Mouse (Mus musculus): ENCODE data around the gene Ceacam10.
"Not testable (repeated sequence)": the region's sequence is repeated elsewhere in the genome, so short reads cannot be mapped to it uniquely, and the experiment has no call there.

Gene Ceacam10

DNA sequence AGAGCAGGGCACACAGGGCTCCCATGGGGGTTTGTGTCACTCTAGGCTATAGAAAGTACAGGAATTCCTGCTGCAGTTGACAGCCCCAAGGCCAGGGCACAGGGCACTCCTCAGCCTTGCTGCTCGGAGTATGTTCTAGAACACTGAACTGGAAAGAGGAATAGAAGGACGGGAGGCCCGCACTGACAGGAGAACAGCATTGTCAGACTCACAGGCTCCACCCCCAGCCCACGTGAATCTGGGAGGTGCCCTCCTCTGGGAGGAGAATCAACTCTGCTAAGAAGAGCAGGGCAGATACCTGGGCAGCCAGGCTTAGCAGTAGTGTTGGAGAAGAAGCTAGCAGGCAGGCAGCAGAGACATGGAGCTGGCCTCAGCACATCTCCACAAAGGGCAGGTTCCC is at the start of gene Ceacam10:
Gene Ceacam10 (plus strand): TSS at position 289 of the 400 bp plus-strand sequence.
- not testable (repeated sequence) for DNase-seq (ENCODE audit: low spot score)

DNA sequence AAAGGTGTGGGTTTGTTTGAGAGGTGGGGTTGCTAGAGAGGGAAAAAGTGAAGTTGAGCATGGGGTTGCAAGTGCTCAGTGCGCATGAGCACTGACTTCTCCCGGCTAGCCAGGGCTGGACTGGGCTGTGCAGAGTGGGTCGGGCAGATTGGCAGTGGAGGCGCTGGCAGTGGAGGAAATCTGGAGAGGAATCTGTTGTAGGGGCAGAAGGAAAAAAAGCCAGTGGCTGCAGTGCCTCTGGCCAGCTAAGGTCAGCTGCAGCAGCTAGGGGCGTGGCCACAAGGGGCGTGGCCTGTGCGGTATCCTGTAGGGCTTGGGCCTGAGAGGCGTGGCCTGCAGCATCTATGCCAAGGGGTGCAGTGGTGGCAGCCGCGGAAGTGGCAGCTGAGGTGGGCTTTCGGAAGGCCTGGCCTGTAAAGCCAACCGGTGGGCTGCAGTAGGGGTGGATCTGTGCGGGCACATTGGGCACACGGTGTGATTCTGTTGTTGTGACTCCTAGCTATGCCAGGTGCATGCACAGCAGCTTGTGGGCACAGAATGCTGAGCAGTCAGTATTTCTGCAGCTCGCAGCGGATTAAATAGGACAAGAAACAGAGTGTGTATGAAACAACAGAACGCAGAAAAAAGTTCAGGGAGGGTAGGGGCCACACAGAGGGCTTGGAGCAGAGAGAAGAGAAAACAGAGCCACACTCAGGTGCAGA is 40.9 kb upstream of the Ceacam10 start:
- peak; percentile 67 for DNase-seq (ENCODE audit: low spot score)

DNA sequence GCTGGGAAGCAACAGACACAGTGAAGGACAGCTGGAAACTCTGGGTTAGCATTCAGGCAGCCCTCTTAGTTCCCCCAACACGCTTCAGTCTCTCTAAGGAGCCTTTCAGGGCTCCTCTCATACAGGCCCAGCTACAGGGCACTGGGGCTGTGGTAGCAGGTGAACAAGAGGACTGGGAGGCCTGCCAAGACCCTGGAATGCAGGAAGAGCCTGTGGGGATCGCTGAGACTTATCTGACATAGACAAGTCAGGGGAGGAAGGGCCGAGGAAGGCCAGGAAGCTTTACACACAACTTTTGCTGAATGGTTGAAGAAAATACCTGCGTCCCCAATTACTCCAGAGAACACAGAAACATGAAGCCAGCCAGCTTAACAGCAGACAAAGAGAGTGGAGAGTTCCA is 26.3 kb upstream of the Ceacam10 start:
- DNase-seq (ENCODE audit: low spot score): no peak

DNA sequence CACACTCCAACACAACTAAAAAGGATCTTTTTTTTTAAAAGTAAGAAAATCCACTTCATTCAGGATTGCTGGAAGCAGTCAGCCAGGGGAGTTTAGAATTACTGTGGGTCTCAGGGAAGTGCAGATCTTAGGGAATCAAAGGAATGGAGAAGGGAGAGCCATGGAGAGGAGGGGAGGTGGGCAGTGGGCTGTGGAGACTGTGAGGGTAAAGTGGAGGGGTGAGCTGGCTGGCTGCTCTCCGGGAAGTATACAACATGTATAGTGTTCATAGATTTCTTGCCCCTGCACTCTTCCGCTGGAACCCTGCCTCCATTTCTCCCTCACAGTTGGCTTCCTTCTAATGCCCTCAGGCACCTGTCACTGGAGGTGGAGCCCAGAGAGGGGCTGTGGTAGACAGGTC is 25.4 kb upstream of the Ceacam10 start:
- DNase-seq (ENCODE audit: low spot score): no peak

DNA sequence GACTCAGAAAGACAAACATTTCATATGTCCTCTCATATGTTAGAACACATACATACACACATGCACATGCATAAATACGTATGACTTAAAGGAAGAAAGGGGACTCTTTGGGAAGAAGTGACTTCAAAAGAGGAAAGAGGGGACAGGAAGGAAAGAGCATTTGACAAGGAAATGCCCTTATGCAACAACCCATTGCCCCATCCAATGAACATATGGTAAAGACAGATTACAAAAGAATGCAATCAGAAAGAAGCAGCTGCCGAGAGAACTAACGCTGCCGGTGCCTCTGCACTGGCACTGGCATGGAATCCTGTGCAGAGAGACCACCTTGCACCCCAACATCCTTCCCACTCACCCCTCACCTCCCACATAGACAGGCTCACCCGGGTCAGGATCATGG is 23.5 kb upstream of the Ceacam10 start:
- no peak for DNase-seq (ENCODE audit: low spot score)

DNA sequence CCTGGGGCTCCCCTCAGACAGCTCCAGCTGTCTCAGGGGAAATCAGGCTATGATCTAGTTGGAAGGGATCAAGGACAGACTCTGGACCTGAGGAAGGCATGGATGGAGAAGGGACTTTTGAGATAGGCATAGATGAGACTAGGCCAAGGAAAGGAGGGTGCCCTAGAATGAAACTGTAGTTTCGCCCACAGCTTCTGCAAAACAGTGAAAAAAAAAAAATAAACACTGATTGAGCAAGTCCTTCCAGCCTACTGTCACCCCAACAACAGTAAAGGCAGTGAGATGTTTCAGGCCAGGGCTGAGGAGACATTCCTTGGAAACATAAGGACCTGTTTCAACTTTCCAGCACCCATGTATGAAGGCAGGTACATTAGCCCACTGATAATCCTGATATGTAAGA is 18.5 kb upstream of the Ceacam10 start:
- no peak for DNase-seq (ENCODE audit: low spot score)

DNA sequence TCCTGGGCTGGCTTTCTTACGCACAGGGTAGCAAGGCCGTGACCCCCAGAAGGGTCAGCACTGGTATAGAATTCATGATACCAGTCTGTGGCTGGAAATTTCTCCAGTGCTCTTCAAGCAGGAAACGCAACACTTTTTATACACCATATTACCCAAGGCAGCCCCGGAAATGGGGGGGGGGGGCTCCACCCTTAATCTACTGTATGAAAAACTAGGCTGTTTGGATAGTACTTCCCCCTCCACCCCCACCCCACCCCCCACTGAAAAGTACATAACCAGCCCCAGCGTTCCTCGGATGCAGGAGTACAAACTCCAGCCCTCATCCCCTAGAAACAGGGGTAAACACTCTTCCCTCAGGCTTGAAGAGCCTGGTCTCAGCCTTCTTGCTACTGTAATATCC is 16.8 kb upstream of the Ceacam10 start, which contains the start of gene Cd177:
Gene Cd177 (minus strand): TSS at position 101 of the 400 bp plus-strand sequence.
- DNase-seq (ENCODE audit: low spot score): no peak

DNA sequence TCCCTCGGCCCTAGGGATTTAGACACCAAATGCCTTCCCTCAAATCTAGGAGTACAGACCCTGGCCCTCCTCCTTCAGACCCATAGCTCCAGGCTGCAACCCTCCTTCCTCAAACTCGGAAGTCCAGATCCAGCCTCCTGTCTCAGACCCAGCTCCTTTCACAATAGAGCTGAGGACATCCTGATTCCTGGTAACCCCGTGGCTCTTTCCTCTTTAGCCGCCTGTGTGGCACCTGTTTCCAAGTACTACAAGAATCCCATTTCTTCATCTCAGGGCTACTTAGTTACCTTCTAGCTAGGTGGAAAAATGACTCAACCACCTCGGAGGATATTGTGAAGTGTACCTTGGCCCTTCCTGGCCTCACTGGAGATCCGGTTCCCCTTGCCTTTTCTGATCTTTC is 15.8 kb upstream of the Ceacam10 start:
- DNase-seq (ENCODE audit: low spot score): no peak

DNA sequence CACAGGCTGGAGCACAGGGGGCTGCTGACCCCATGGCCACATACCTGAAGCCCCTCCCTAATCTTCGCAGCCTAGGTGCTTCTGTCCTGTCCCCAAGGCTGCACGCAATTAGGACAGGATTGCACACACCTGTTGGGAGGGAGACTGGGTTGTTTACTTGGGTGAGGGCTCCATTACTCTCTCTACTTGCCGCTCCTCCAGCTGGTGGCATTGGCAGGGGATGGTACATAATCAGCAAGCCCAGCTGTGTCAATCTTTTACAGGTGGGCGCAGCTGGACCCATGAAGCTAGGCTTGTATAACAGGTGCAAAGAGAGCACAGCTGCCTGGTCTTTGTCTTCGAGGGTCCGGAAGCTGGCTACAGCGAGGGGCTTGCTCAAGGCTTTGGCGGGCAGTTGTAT is 14.4 kb upstream of the Ceacam10 start:
- DNase-seq (ENCODE audit: low spot score): no peak

DNA sequence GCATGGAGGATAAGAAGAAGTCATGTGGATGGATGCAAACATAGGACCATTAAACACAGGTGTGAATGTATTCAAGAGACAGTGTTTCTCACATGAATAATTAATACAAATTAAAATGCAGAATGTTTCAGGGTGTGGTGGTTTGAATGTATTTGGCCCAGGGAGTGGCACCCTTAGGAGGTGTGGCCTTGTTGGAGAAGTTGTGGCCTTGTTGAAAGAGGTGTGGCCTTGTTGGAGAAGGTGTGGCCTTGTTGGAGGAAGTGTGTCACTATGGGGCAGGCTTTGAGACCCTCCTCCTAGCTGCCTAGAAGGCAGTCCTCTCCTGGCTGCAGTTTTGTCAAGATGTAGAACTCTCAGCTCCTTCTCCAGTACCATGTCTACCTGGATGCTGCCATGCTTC is 5.6 kb upstream of the Ceacam10 start:
- no peak for DNase-seq (ENCODE audit: low spot score)

DNA sequence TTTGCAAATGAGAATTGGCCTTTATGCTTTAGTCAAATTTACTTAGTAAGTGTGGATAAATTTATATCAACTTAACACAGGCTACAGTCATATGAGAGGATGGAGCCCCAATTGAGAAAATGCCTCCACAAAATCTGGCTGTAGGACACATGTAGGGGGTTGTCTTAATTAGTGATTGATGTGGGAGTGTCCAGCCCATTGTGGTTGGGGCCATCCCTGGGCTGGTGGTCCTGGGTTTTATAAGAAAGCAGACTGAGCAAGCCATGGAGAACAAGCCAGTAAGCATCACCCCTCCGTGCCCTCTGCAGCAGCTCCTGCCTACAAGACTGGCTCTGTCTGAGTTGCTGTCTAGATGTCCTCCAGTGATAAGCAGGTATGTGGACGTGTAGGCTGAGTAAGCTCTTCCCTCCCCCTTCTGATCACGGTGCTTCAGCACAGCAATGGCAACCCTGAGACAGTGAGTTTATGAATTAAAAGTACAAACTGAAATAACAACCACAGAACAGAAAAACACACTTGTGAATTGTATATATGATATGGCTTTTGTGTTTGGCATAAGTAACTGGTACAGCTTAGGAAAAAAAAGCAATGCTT is 3.0 kb upstream of the Ceacam10 start:
- DNase-seq (ENCODE audit: low spot score): no peak

DNA sequence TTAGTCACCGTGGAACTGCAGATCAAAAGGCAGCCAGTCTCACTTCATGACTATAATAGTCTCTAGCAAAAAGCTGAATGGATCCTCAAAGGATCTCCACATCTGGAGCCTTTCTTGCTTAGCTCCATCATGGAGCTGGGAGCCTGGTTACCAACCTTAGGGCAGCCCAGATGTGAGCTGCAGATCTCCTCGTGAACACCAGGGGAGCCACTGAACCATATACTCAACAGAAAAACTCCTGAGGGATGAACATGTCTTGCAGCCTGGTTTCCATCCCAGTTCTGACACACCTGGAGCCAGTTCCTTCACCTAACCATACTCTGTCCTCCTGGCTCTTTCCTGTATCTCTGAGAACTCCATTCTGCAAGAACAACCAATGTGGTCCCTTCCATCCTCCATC is 861 bp upstream of the Ceacam10 start:
- no peak for DNase-seq (ENCODE audit: low spot score)

DNA sequence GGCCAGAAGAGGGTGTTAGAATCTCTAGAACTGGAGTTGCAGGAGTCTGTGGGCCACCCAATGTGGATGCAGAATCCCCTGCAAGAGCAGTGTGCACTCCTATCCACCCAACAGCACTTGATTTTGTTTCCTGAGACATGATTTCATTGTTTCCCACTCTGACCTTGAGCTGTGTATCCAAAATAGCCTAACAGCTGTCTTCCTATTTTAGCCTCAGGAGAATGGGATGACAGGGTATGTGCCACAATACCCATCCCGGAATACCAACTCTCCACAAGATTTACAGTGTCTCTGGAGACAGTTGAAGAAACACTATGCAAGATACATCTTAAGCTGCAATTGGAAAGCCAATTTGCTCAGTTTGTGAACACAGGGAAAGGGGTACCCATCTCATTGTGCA is 20.9 kb downstream of the Ceacam10 start:
- no peak for DNase-seq (ENCODE audit: low spot score)

DNA sequence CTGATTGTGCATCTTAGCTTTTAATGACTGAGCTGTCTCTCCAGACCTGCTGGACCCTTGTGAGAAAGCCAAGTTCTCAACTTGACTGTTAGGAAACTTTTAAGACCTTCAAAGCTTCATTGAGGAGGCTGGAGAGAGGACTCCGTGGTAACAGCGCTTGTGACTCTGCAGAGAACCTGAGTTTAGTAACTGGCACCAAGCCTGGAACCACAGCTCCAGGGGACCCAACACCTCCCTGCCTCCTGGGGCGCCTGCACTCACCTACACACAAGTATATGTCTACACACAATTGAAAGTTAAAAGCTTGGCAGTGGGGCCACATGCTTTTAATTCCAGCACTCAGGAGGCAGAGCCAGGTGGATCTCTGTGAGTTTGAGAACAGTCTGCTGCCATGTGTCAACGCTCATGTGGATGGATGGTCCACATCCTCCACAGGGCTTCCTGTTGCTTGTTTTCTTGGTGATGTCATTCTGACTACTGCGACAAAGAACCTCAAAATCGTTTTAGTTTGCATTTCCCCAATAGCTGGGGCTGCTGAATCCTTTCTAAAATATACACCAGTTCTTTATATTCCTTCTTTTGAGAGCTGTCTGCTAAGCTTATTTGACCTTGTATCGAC is 25.3 kb downstream of the Ceacam10 start:
- DNase-seq (ENCODE audit: low spot score): no peak

DNA sequence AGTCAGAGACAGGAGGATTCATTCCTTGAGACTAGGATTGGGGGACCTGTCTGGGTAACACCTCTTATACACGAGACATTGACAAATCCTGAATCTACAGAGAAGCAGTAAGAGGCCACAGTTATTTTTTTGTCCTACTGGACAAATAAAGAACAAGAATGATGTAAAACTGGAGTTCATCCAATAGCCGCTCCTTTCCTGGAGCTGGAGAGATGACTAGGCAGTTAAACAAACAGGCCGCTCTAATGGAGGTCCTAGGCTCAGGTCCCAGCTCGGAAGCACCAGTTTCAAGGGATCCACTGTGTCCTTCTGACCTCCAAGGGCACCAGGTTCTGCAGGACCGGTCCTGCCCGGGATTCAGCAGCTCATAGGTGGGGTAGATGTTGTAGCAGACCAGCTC is 27.8 kb downstream of the Ceacam10 start:
- DNase-seq (ENCODE audit: low spot score): no peak

DNA sequence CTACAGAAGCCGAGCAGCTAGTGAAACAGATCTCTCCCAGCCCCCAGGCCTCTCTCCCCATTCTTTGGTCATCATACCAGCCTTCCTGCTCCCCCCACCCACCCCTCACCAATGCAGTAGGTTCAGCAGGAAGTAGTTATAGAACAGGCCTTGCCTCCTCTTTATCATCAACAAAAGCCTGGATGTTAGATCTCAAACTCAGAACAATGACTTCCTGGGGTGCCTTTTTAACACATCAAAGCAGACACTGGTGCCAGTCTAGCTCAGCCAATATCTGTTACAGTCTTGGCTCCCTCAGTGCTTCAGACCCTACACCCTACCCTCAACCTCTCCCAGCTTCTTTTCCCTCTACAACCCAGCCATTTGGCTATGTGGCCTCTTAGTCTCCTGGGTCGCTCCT is 32.0 kb downstream of the Ceacam10 start:
- DNase-seq (ENCODE audit: low spot score): no peak

DNA sequence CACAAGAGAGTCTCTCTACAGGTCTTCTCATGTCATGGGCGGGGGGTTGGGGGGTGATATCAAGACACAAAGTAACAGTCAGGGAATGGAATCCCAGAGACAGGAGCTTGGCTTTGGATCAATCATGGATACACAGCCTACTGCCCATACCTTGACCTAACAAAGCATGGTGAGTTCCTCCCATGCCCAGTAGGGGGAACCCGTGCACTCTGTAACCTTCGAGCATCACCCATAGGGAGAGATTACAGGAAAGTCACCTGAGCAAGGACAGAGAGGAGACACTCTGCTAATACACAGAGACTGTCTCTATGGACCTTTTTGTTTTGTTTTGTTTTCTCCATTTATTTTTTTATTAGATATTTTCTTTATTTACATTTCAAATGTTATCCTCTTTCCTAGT is 40.5 kb downstream of the Ceacam10 start:
- peak; percentile 84 for DNase-seq (ENCODE audit: low spot score)

DNA sequence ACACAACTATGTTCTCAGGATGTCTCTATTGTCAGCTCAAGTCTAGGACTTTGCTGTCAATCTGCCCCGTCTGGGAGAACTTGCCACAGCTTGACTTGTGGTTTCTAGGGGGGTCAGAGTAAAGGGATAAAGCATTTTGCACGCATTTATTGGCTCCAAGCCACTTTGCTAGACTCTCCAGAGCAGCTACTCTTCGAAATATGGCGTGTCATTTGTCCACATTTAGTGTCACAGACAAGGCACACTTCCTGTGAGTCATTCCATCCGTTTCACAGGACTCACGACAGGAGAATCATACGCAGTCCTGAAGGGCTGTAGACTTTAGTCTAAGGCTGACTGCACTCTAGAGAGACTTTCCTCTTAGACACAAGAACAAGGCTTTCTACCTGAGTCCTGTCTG is 47.4 kb downstream of the Ceacam10 start:
- no peak for DNase-seq (ENCODE audit: low spot score)

DNA sequence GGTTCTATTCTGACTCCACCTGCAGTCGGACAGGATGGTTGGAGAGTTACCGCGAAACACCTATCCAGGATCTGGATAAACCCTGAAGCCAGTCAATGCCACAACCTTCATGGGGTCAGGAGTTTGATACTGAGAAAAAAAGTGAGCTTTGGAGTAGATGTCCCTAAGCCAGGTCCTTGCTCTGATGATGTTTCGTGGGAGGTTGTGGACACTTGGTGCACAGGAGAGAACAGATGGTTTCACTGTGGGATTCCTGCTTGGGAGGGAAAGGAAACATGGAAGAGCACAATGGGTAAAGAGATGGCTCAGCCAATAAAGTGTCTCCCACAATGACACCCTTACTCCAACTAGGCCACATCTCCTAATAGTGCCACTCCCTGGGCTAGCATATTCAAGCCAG is 50.2 kb downstream of the Ceacam10 start:
- DNase-seq (ENCODE audit: low spot score): no peak

All from testis, postnatal 10 days (tissue).